Mouse (Mus musculus): ENCODE measurements around the gene Hsf4. TPM values are rescaled to one million over a fixed set of nuclear protein-coding genes. Genes with fewer than 3 reads are reported as not detected.

Hsf4 gene
- polyA plus RNA-seq (2012), result 0.55 and 0.76 TPM in 2 replicates

- TF ChIP-seq GATA1 (IDR thresholded peaks at IDR 0.05; ENCODE audit: low read length), result no peak
These were observed at the start of gene Hsf4 for GRCm38 (mm10) chr8:105269461-105269947. TSS of gene Hsf4 (plus strand) at chr8:105269801.

GRCm38 (mm10) chr8:105223850-105224249 lies 45.8 kb upstream of the Hsf4 start:
- no peak for TF ChIP-seq GATA1 (IDR thresholded peaks at IDR 0.05; ENCODE audit: low read length)

GRCm38 (mm10) chr8:105224413-105225271 lies 45.0 kb upstream of the Hsf4 start, which contains the start of gene D230025D16Rik:
TSS of gene D230025D16Rik (plus strand) at chr8:105225145.
- no peak for TF ChIP-seq GATA1 (IDR thresholded peaks at IDR 0.05; ENCODE audit: low read length)

- no peak for TF ChIP-seq GATA1 (IDR thresholded peaks at IDR 0.05; ENCODE audit: low read length)
These were observed 44.4 kb upstream of the Hsf4 start for GRCm38 (mm10) chr8:105225272-105225593.

- TF ChIP-seq GATA1 (IDR thresholded peaks at IDR 0.05; ENCODE audit: low read length), result no peak
These were observed 43.7 kb upstream of the Hsf4 start for GRCm38 (mm10) chr8:105225917-105226316.

- no peak for TF ChIP-seq GATA1 (IDR thresholded peaks at IDR 0.05; ENCODE audit: low read length)
These were observed 37.9 kb upstream of the Hsf4 start for GRCm38 (mm10) chr8:105231503-105232320.

- no peak for TF ChIP-seq GATA1 (IDR thresholded peaks at IDR 0.05; ENCODE audit: low read length)
These were observed 36.3 kb upstream of the Hsf4 start for GRCm38 (mm10) chr8:105233126-105233935.

GRCm38 (mm10) chr8:105235206-105235605 lies 34.4 kb upstream of the Hsf4 start:
- no peak for TF ChIP-seq GATA1 (IDR thresholded peaks at IDR 0.05; ENCODE audit: low read length)

GRCm38 (mm10) chr8:105237442-105238142 lies 32.0 kb upstream of the Hsf4 start:
- TF ChIP-seq GATA1 (IDR thresholded peaks at IDR 0.05; ENCODE audit: low read length), result no peak

GRCm38 (mm10) chr8:105241016-105241415 lies 28.6 kb upstream of the Hsf4 start:
- TF ChIP-seq GATA1 (IDR thresholded peaks at IDR 0.05; ENCODE audit: low read length), result no peak

GRCm38 (mm10) chr8:105251954-105252353 lies 17.6 kb upstream of the Hsf4 start:
- no peak for TF ChIP-seq GATA1 (IDR thresholded peaks at IDR 0.05; ENCODE audit: low read length)

GRCm38 (mm10) chr8:105252680-105253537 lies 16.7 kb upstream of the Hsf4 start:
- TF ChIP-seq GATA1 (IDR thresholded peaks at IDR 0.05; ENCODE audit: low read length), result no peak

GRCm38 (mm10) chr8:105253766-105254151 lies 15.8 kb upstream of the Hsf4 start:
- TF ChIP-seq GATA1 (IDR thresholded peaks at IDR 0.05; ENCODE audit: low read length), result no peak
